Comparison of ENCODE assay signal across 18 mouse cellular contexts in the genomic region with DNA sequence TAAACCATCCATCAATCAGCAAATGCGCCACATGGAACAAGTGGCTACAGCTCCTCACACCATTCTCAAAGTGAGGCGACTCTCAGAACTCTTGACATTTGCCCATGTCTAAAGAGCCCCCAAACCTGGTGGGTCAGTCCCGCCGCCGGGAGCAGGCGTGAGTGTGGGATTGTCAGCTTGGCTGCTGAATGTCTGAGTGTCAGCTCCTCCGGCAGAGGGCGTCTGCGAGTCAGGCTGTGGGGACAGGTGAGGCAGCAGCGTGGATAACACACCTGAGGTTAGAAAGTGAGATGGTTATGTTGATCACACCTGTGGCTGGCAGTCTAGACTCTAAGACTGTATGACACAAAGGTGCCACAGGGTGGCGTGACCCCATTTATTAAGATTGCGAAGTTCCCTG. TPM values are rescaled to one million over a fixed set of nuclear protein-coding genes. Genes with fewer than 3 reads are reported as not detected.
DNase-seq lines count a peak whose midpoint lies in the region; ATAC-seq and TF ChIP-seq lines count a peak whose summit lies in the region.
"Had no signal": no experiment of that assay in that cellular context is flagged by ENCODE, and none has a peak within 500 bp of the region (broad histone marks: within the 10 kb centered on the region; RNA-seq: fewer than 3 reads in every experiment).

No protein-coding gene starts in this region.

- H3K4me2 ChIP-seq in intestine, postnatal 0 days (replicated peaks; ENCODE audit: low read depth) = no peak overlapping the region
- no peak overlapping the region for H3K4me2 ChIP-seq in intestine, embryonic 16.5 days (ENCODE audit: low read depth, low read length)
- H3K4me2 ChIP-seq in lung, postnatal 0 days (replicated peaks; ENCODE audit: low read depth, low read length) = no peak overlapping the region
- no peak overlapping the region for H3K4me2 ChIP-seq in kidney, embryonic 16.5 days (replicated peaks; ENCODE audit: low read depth, low read length)
- H3K4me2 ChIP-seq: forebrain, embryonic 12.5 days; heart, embryonic 12.5 days; hindbrain, embryonic 14.5 days; intestine, embryonic 15.5 days; kidney, embryonic 15.5 days had no signal

- no peak overlapping the region for H3K4me3 ChIP-seq in intestine, postnatal 0 days (ENCODE audit: low read depth, low read length)
- H3K4me3 ChIP-seq in intestine, embryonic 16.5 days (ENCODE audit: low read length) = no peak overlapping the region
- no peak overlapping the region for H3K4me3 ChIP-seq in lung, postnatal 0 days (ENCODE audit: low read depth, low read length)
- no peak overlapping the region for H3K4me3 ChIP-seq in kidney, embryonic 16.5 days (ENCODE audit: low read length)
- H3K4me3 ChIP-seq: forebrain, embryonic 12.5 days; heart, embryonic 12.5 days; intestine, embryonic 15.5 days; kidney, embryonic 15.5 days had no signal

- no peaks in the 10 kb centered on the region for H3K27me3 ChIP-seq in intestine, postnatal 0 days (replicated peaks; ENCODE audit: control insufficient read depth, insufficient read depth, low read length)
- no peaks in the 10 kb centered on the region for H3K27me3 ChIP-seq in intestine, embryonic 16.5 days (replicated peaks; ENCODE audit: control insufficient read depth, insufficient read depth, low read length)
- no peaks in the 10 kb centered on the region for H3K27me3 ChIP-seq in lung, postnatal 0 days (replicated peaks; ENCODE audit: insufficient read depth, low read length)
- H3K27me3 ChIP-seq in kidney, embryonic 16.5 days (ENCODE audit: insufficient read depth, low read length) = no peaks in the 10 kb centered on the region
- H3K27me3 ChIP-seq: CH12.LX; forebrain, embryonic 12.5 days; heart, embryonic 12.5 days; intestine, embryonic 15.5 days; kidney, embryonic 15.5 days had no signal

- H3K4me1 ChIP-seq in intestine, postnatal 0 days (replicated peaks; ENCODE audit: control insufficient read depth, insufficient read depth, low read length) = no peaks in the 10 kb centered on the region
- H3K4me1 ChIP-seq in intestine, embryonic 16.5 days (ENCODE audit: control insufficient read depth, insufficient read depth, low read length) = no peaks in the 10 kb centered on the region
- H3K4me1 ChIP-seq in lung, postnatal 0 days (ENCODE audit: insufficient read depth, low read depth, low read length) = no peaks in the 10 kb centered on the region
- H3K4me1 ChIP-seq in kidney, embryonic 16.5 days (ENCODE audit: insufficient read depth, low read length) = no peaks in the 10 kb centered on the region
- H3K4me1 ChIP-seq: forebrain, embryonic 12.5 days; heart, embryonic 12.5 days; intestine, embryonic 15.5 days; kidney, embryonic 15.5 days had no signal

- intact Hi-C loops in heart, postnatal 14 days (cut with DNase I) = no loop called here

- DNase-seq in lung, postnatal 0 days (ENCODE audit: low spot score) = no peak
- DNase-seq in lung, postnatal 25 days (ENCODE audit: low spot score) = no peak
- peak; percentile 33 for DNase-seq in ZHBTc4 (ENCODE audit: low read depth, low spot score)
- DNase-seq in heart, postnatal 14 days = no peak
- DNase-seq: cerebellum, adult 9-11 months; gastrocnemius, postnatal 10 days; heart, adult 11 months; midbrain, embryonic 14.5 days; right cerebral cortex, postnatal 4 days had no signal

- peak; percentile 32; the same call in 1 of the 2 replicates for TF ChIP-seq CTCF in intestine, postnatal 0 days (IDR thresholded peaks at IDR 0.05; ENCODE audit: low read depth)
- TF ChIP-seq CTCF in lung, postnatal 0 days (IDR thresholded peaks at IDR 0.05) = peak; percentile 45

- H3K9ac ChIP-seq in intestine, postnatal 0 days (ENCODE audit: low read depth, low read length) = no peak overlapping the region
- no peak overlapping the region for H3K9ac ChIP-seq in intestine, embryonic 16.5 days (ENCODE audit: low read depth, low read length)
- H3K9ac ChIP-seq in lung, postnatal 0 days (replicated peaks; ENCODE audit: low read depth) = no peak overlapping the region
- no peak overlapping the region for H3K9ac ChIP-seq in kidney, embryonic 16.5 days (replicated peaks; ENCODE audit: low read length)
- H3K9ac ChIP-seq: forebrain, embryonic 12.5 days; heart, embryonic 12.5 days; hindbrain, embryonic 14.5 days; intestine, embryonic 15.5 days; kidney, embryonic 15.5 days had no signal

- H3K27ac ChIP-seq in intestine, postnatal 0 days (ENCODE audit: low read depth, low read length) = no peak overlapping the region
- H3K27ac ChIP-seq in intestine, embryonic 16.5 days (ENCODE audit: low read length) = no peak overlapping the region
- no peak overlapping the region for H3K27ac ChIP-seq in lung, postnatal 0 days (ENCODE audit: low read length)
- no peak overlapping the region for H3K27ac ChIP-seq in kidney, embryonic 16.5 days (ENCODE audit: low read length)
- H3K27ac ChIP-seq: forebrain, embryonic 12.5 days; hindbrain, embryonic 14.5 days; intestine, embryonic 15.5 days; kidney, embryonic 15.5 days had no signal

- no peak for TF ChIP-seq EP300 in lung, postnatal 0 days (IDR thresholded peaks at IDR 0.05)

- H3K36me3 ChIP-seq in intestine, postnatal 0 days (ENCODE audit: control insufficient read depth, insufficient read depth) = no peaks in the 10 kb centered on the region
- H3K36me3 ChIP-seq in intestine, embryonic 16.5 days (ENCODE audit: control insufficient read depth, insufficient read depth, low read length) = no peaks in the 10 kb centered on the region
- H3K36me3 ChIP-seq in lung, postnatal 0 days (ENCODE audit: insufficient read depth, low read length) = no peaks in the 10 kb centered on the region
- H3K36me3 ChIP-seq in kidney, embryonic 16.5 days (ENCODE audit: insufficient read depth, low read length) = no peaks in the 10 kb centered on the region
- H3K36me3 ChIP-seq: forebrain, embryonic 12.5 days; heart, embryonic 12.5 days; intestine, embryonic 15.5 days; kidney, embryonic 15.5 days had no signal

- ATAC-seq in intestine, postnatal 0 days = no peak
- no peak for ATAC-seq in intestine, embryonic 16.5 days
- ATAC-seq in lung, postnatal 0 days = no peak
- ATAC-seq in kidney, embryonic 16.5 days (ENCODE audit: low FRiP score, low TSS enrichment) = no peak
- ATAC-seq: intestine, embryonic 15.5 days had no signal

- WGBS in intestine, postnatal 0 days = 51% methylated on average over 12 of the region's 12 CpGs
- 50% methylated on average over 12 of the region's 12 CpGs for WGBS in intestine, embryonic 16.5 days
- 49% methylated on average over 12 of the region's 12 CpGs for WGBS in lung, postnatal 0 days
- 64% methylated on average over 12 of the region's 12 CpGs for WGBS in kidney, embryonic 16.5 days

- no peaks in the 10 kb centered on the region for H3K9me3 ChIP-seq in intestine, postnatal 0 days (ENCODE audit: control insufficient read depth)
- H3K9me3 ChIP-seq in intestine, embryonic 16.5 days (ENCODE audit: control insufficient read depth, low read length) = no peaks in the 10 kb centered on the region
- H3K9me3 ChIP-seq in lung, postnatal 0 days (ENCODE audit: low read length) = no peaks in the 10 kb centered on the region
- H3K9me3 ChIP-seq in kidney, embryonic 16.5 days (ENCODE audit: low read length) = no peaks in the 10 kb centered on the region
- H3K9me3 ChIP-seq: forebrain, embryonic 12.5 days; heart, embryonic 12.5 days; intestine, embryonic 15.5 days; kidney, embryonic 15.5 days had no signal

RNA-seq across cellular contexts. Expression of a gene that starts 55.6 kb away (rescaled TPM):
- polyA plus RNA-seq in intestine, postnatal 0 days (2015; fragmentation: Nextera tagmentation; extraction: Ambion mirVana) = 3.3 and 3.6 TPM in 2 replicates
- 4.8 and 5.1 TPM in 2 replicates for polyA plus RNA-seq in intestine, embryonic 16.5 days (2015; fragmentation: Nextera tagmentation; extraction: Ambion mirVana)
- 9.3 and 10.7 TPM in 2 replicates for polyA plus RNA-seq in lung, postnatal 0 days (2015; fragmentation: Nextera tagmentation; extraction: Ambion mirVana)
- 5.0 and 5.6 TPM in 2 replicates for polyA plus RNA-seq in kidney, embryonic 16.5 days (2015; fragmentation: Nextera tagmentation; extraction: Ambion mirVana)
- 10 to 100 TPM in 1 of 2 experiments, 1 to 10 TPM in 1; 4.9 to 19.1 TPM for total RNA-seq in heart, postnatal 14 days (2021)
